Comparison of ENCODE assay signal across 8 mouse cellular contexts in the genomic region with DNA sequence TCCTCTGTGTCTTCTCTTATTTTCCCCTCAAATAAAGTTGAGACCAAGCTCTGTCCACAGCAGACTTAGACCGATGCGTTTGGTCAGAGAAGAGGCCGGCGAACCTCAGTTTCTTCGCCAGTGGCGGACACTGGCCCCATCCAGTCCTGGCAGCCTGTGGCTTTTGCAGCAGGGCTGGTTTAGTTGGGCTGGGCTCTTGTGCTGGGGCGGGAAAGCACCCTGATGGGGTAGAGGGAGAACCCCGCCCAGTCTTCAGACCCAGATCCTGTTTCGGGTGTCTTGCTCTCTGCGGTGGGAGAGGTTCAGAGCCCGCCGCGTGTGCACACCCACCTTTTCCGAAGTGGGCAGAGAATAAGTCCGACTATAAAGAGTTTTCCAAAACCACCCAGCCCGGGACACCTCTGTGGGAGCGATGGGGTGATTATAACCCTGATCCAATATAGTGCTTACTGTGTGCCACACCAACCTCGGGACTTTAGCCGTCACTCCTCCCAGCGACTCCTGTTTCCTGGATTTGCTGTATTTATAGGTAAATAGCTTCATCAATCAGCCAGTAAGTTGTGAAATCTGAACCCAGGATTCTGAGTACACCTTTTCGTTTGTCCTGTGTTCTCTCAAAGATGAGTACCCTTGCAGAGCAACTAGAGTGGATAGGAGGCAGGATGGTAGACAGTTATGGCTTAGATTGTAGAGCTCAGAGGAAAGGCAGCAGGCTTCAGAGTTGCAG. TPM values are rescaled to one million over a fixed set of nuclear protein-coding genes. Genes with fewer than 3 reads are reported as not detected.
DNase-seq lines count a peak whose midpoint lies in the region; ATAC-seq and TF ChIP-seq lines count a peak whose summit lies in the region.

No protein-coding gene starts in this region.

- TF ChIP-seq EP300 in lung, postnatal 0 days (IDR thresholded peaks at IDR 0.05), result no peak

- no peaks in the 10 kb centered on the region for H3K9me3 ChIP-seq in embryonic facial prominence, embryonic 15.5 days (replicated peaks)
- no peaks in the 10 kb centered on the region for H3K9me3 ChIP-seq in hindbrain, embryonic 16.5 days (ENCODE audit: control insufficient read depth, low read length)
- H3K9me3 ChIP-seq in lung, postnatal 0 days (ENCODE audit: low read length), result no peaks in the 10 kb centered on the region

- H3K4me1 ChIP-seq in embryonic facial prominence, embryonic 15.5 days, result peaks cover 44% of the 10 kb centered on the region
- peaks cover 19% of the 10 kb centered on the region for H3K4me1 ChIP-seq in hindbrain, embryonic 16.5 days (ENCODE audit: control insufficient read depth, insufficient read depth, low read depth, low read length)
- H3K4me1 ChIP-seq in lung, postnatal 0 days (ENCODE audit: insufficient read depth, low read depth, low read length), result peaks cover 7% of the 10 kb centered on the region; the same call in 1 of the 2 replicates

- no peak for DNase-seq in layer of hippocampus, adult 2 months (ENCODE audit: low spot score in 2 of 2)
- DNase-seq in layer of hippocampus, adult 9-11 months, result no peak
- DNase-seq in lung, postnatal 0 days (ENCODE audit: low spot score), result peak; percentile 44
- peak; percentile 42 for DNase-seq in skeletal muscle tissue, adult 2 months (ENCODE audit: low read depth, low spot score)
- DNase-seq in left cerebral cortex, adult 9 months (ENCODE audit: low spot score in 2 of 2), result no peak
- no peak for DNase-seq in layer of hippocampus, adult 18-20 months (ENCODE audit: low spot score in 2 of 2)

- no peak for TF ChIP-seq CTCF in layer of hippocampus, adult 2 months (conservative IDR thresholded peaks at IDR 0.05)
- TF ChIP-seq CTCF in lung, postnatal 0 days (IDR thresholded peaks at IDR 0.05), result no peak

- no peak for ATAC-seq in embryonic facial prominence, embryonic 15.5 days (ENCODE audit: insufficient number of reproducible peaks, low FRiP score, low TSS enrichment, low read depth)
- ATAC-seq in hindbrain, embryonic 16.5 days, result no peak
- no peak for ATAC-seq in lung, postnatal 0 days

- WGBS in embryonic facial prominence, embryonic 15.5 days, result 7% methylated on average over 21 of the region's 21 CpGs
- WGBS in hindbrain, embryonic 16.5 days, result 6% methylated on average over 21 of the region's 21 CpGs
- WGBS in lung, postnatal 0 days, result 13% methylated on average over 21 of the region's 21 CpGs

- H3K27ac ChIP-seq in layer of hippocampus, adult 2 months, result no peak overlapping the region
- no peak overlapping the region for H3K27ac ChIP-seq in embryonic facial prominence, embryonic 15.5 days (replicated peaks)
- no peak overlapping the region for H3K27ac ChIP-seq in hindbrain, embryonic 16.5 days (ENCODE audit: low read depth, low read length)
- peak overlapping the region; percentile 98 for H3K27ac ChIP-seq in lung, postnatal 0 days (ENCODE audit: low read length)

- H3K36me3 ChIP-seq in embryonic facial prominence, embryonic 15.5 days, result no peaks in the 10 kb centered on the region
- H3K36me3 ChIP-seq in hindbrain, embryonic 16.5 days (ENCODE audit: control insufficient read depth, insufficient read depth, low read length), result no peaks in the 10 kb centered on the region
- H3K36me3 ChIP-seq in lung, postnatal 0 days (ENCODE audit: insufficient read depth, low read length), result no peaks in the 10 kb centered on the region

- peak overlapping the region; percentile 88; the same call in 1 of the 2 replicates for H3K9ac ChIP-seq in embryonic facial prominence, embryonic 15.5 days
- peak overlapping the region; percentile 15 for H3K9ac ChIP-seq in hindbrain, embryonic 16.5 days (ENCODE audit: low read depth, low read length)
- peak overlapping the region; percentile 55; the same call in 1 of the 2 replicates for H3K9ac ChIP-seq in lung, postnatal 0 days (replicated peaks; ENCODE audit: low read depth)

- H3K4me3 ChIP-seq in layer of hippocampus, adult 2 months, result peak overlapping the region; percentile 86
- H3K4me3 ChIP-seq in embryonic facial prominence, embryonic 15.5 days (replicated peaks), result peak overlapping the region; percentile 77
- H3K4me3 ChIP-seq in hindbrain, embryonic 16.5 days (ENCODE audit: low read length), result peak overlapping the region; percentile 70
- H3K4me3 ChIP-seq in lung, postnatal 0 days (ENCODE audit: low read depth, low read length), result peak overlapping the region; percentile 78

- peak overlapping the region; percentile 88 for H3K4me2 ChIP-seq in embryonic facial prominence, embryonic 15.5 days (replicated peaks)
- H3K4me2 ChIP-seq in hindbrain, embryonic 16.5 days (ENCODE audit: low read length), result peak overlapping the region; percentile 85
- peak overlapping the region; percentile 99 for H3K4me2 ChIP-seq in lung, postnatal 0 days (replicated peaks; ENCODE audit: low read depth, low read length)

- peaks cover 9% of the 10 kb centered on the region for H3K27me3 ChIP-seq in embryonic facial prominence, embryonic 15.5 days
- peaks cover 8% of the 10 kb centered on the region for H3K27me3 ChIP-seq in hindbrain, embryonic 16.5 days (replicated peaks; ENCODE audit: control insufficient read depth, insufficient read depth, low read length)
- no peaks in the 10 kb centered on the region for H3K27me3 ChIP-seq in lung, postnatal 0 days (replicated peaks; ENCODE audit: insufficient read depth, low read length)

RNA-seq across cellular contexts. Expression of a gene that starts 1.2 kb away (rescaled TPM):
- total RNA-seq in layer of hippocampus, adult 2 months (2021), result 1 to 10 TPM; 7.0 to 8.6 TPM
- 14.5 and 17.3 TPM in 2 replicates for polyA plus RNA-seq in embryonic facial prominence, embryonic 15.5 days (2015; fragmentation: Nextera tagmentation; extraction: Ambion mirVana)
- polyA plus RNA-seq in hindbrain, embryonic 16.5 days (2015; fragmentation: Nextera tagmentation; extraction: Ambion mirVana), result 6.1 and 6.6 TPM in 2 replicates
- 14.2 and 16.4 TPM in 2 replicates for polyA plus RNA-seq in lung, postnatal 0 days (2015; fragmentation: Nextera tagmentation; extraction: Ambion mirVana)
- 1 to 10 TPM; 7.5 to 8.0 TPM for total RNA-seq in layer of hippocampus, adult 18-20 months (2021)

RNA-seq across cellular contexts. Expression of a gene that starts 18.2 kb away (rescaled TPM):
- total RNA-seq in layer of hippocampus, adult 2 months (2021), result 10 to 100 TPM; 56.0 to 62.6 TPM
- polyA plus RNA-seq in embryonic facial prominence, embryonic 15.5 days (2015; fragmentation: Nextera tagmentation; extraction: Ambion mirVana), result 102 and 104 TPM in 2 replicates
- 48.1 and 49.0 TPM in 2 replicates for polyA plus RNA-seq in hindbrain, embryonic 16.5 days (2015; fragmentation: Nextera tagmentation; extraction: Ambion mirVana)
- polyA plus RNA-seq in lung, postnatal 0 days (2015; fragmentation: Nextera tagmentation; extraction: Ambion mirVana), result 132 and 145 TPM in 2 replicates
- total RNA-seq in layer of hippocampus, adult 18-20 months (2021), result 10 to 100 TPM; 69.7 to 73.0 TPM

Comparison
In these comparisons a context has a peak if more than half of its experiments do, and no peak if none do; other contexts are left out.
1. DNase-seq: peak in lung, postnatal 0 days (single experiment) and skeletal muscle tissue, adult 2 months (single experiment); none in layer of hippocampus, adult 2 months (0 of 2), layer of hippocampus, adult 9-11 months (single experiment), left cerebral cortex, adult 9 months (0 of 2) and layer of hippocampus, adult 18-20 months (0 of 2).
2. H3K9ac ChIP-seq: peak in every context shown above with its lines; median percentile 88 in embryonic facial prominence, embryonic 15.5 days; 55 in lung, postnatal 0 days; 15 in hindbrain, embryonic 16.5 days.
3. Peak in every context shown above with its lines, with median percentiles within 50 percentile points of each other: H3K4me3 ChIP-seq and H3K4me2 ChIP-seq.